Mouse (Mus musculus) MEL (cell line): ENCODE results near the gene Etfa. TPM values are rescaled to one million over a fixed set of nuclear protein-coding genes. Genes with fewer than 3 reads are reported as not detected.

Experiments used
- DNase-seq: peaks from one replicate; pipeline ENCODE4 v3.0.0; 2011; ENCODE audit warnings: low read depth, low spot score
- H3K27ac ChIP-seq: 2 replicates; pipeline ENCODE4 v1.5.1; 2012; ENCODE audit warnings: low read depth, mild to moderate bottlenecking, control low read depth, low read length, moderate library complexity; ENCODE audit not compliant: control insufficient read depth
- H3K27me3 ChIP-seq, 2 experiments: fragments of 150-350 bp in 1 of 2; sonication (generic) in 1 of 2; 2 replicates each; pipeline ENCODE4 v1.6.1; 2012; ENCODE audit warnings: low read length in 2 of 2, mild to moderate bottlenecking in 2 of 2, improper control_type of control experiment in 1 of 2, moderate library complexity in 1 of 2; ENCODE audit not compliant: insufficient read depth in 2 of 2, control insufficient read depth in 1 of 2
- H3K36me3 ChIP-seq, 2 experiments: 2 replicates each; pipeline ENCODE4 v1.6.1; 2012 to 2014; ENCODE audit warnings: low read length in 2 of 2, improper control_type of control experiment in 1 of 2, inconsistent platforms in 1 of 2, mild to moderate bottlenecking in 1 of 2; ENCODE audit not compliant: insufficient read depth in 2 of 2, control insufficient read depth in 1 of 2
- H3K4me1 ChIP-seq, 2 experiments: fragments of 150-350 bp in 1 of 2; sonication (generic) in 1 of 2; 2 replicates each; pipeline ENCODE4 v1.6.1; 2012; ENCODE audit warnings: low read length in 2 of 2, improper control_type of control experiment in 1 of 2, mild to moderate bottlenecking in 1 of 2; ENCODE audit not compliant: insufficient read depth in 2 of 2, control insufficient read depth in 1 of 2
- H3K4me3 ChIP-seq, 2 experiments: fragments of 150-350 bp in 1 of 2; sonication (generic) in 1 of 2; 2 replicates each; pipeline ENCODE4 v1.5.1; 2012; ENCODE audit warnings: low read depth in 2 of 2, low read length in 2 of 2, mild to moderate bottlenecking in 2 of 2, moderate library complexity in 2 of 2, control low read depth in 1 of 2, improper control_type of control experiment in 1 of 2; ENCODE audit not compliant: control insufficient read depth in 1 of 2, insufficient read depth in 1 of 2
- H3K79me2 ChIP-seq: 2 replicates; pipeline ENCODE4 v1.6.1; 2012; ENCODE audit warnings: mild to moderate bottlenecking, low read length, moderate library complexity; ENCODE audit not compliant: control insufficient read depth, poor library complexity, insufficient read depth
- H3K9ac ChIP-seq: 2 replicates; pipeline ENCODE4 v1.6.1; 2012; ENCODE audit warnings: low read depth, mild to moderate bottlenecking, control low read depth, low read length, moderate library complexity; ENCODE audit not compliant: control insufficient read depth, poor library complexity, severe bottlenecking
- H3K9me3 ChIP-seq: fragments of 150-350 bp; sonication (generic); replicated peaks from 2 replicates; pipeline ENCODE4 v1.6.1; 2012; ENCODE audit warnings: mild to moderate bottlenecking, low read length, improper control_type of control experiment, moderate library complexity; ENCODE audit not compliant: insufficient read depth
- BHLHE40 ChIP-seq: IDR thresholded peaks from 2 replicates; pipeline ENCODE4 v1.6.1; 2012; ENCODE audit warnings: low read depth, mild to moderate bottlenecking, inconsistent platforms, low read length, improper control_type of control experiment, borderline replicate concordance
- CTCF ChIP-seq, 3 experiments: IDR thresholded peaks in 2 of 3; conservative IDR thresholded peaks in 1 of 3; 2 replicates each; pipeline ENCODE4 v1.5.1; 2011 to 2012; ENCODE audit warnings: low read length in 3 of 3, low read depth in 2 of 3, mild to moderate bottlenecking in 2 of 3, improper control_type of control experiment in 1 of 3, inconsistent platforms in 1 of 3, mixed read lengths in 1 of 3, moderate library complexity in 1 of 3; ENCODE audit not compliant: control insufficient read depth in 1 of 3, insufficient read depth in 1 of 3, poor library complexity in 1 of 3, severe bottlenecking in 1 of 3
- ELF1 ChIP-seq: IDR thresholded peaks from 2 replicates; pipeline ENCODE4 v1.6.1; 2014; ENCODE audit warnings: low read depth, mild to moderate bottlenecking, inconsistent platforms, low read length, improper control_type of control experiment, moderate library complexity
- EP300 ChIP-seq, 2 experiments: IDR thresholded peaks; 2 replicates each; pipeline ENCODE4 v1.6.1; 2011; ENCODE audit warnings: improper control_type of control experiment in 2 of 2, low read length in 2 of 2, low read depth in 1 of 2, mild to moderate bottlenecking in 1 of 2
- ETS1 ChIP-seq: IDR thresholded peaks from 2 replicates; pipeline ENCODE4 v1.6.1; 2012; ENCODE audit warnings: low read depth, mild to moderate bottlenecking, inconsistent platforms, low read length, improper control_type of control experiment, moderate library complexity
- HCFC1 ChIP-seq: IDR thresholded peaks from 2 replicates; pipeline ENCODE4 v1.6.1; 2012; ENCODE audit warnings: low read depth, mild to moderate bottlenecking, inconsistent platforms, low read length, improper control_type of control experiment, moderate library complexity
- MAFK ChIP-seq: IDR thresholded peaks from 2 replicates; pipeline ENCODE4 v1.6.1; 2011; ENCODE audit warnings: low read depth, mild to moderate bottlenecking, low read length, improper control_type of control experiment, borderline replicate concordance
- MAZ ChIP-seq: IDR thresholded peaks from 2 replicates; pipeline ENCODE4 v1.6.1; 2012; ENCODE audit warnings: low read depth, mild to moderate bottlenecking, inconsistent platforms, low read length, improper control_type of control experiment
- MXI1 ChIP-seq: IDR thresholded peaks from 2 replicates; pipeline ENCODE4 v1.6.1; 2011; ENCODE audit warnings: mild to moderate bottlenecking, low read depth, low read length, improper control_type of control experiment
- NELFE ChIP-seq: IDR thresholded peaks from 2 replicates; pipeline ENCODE4 v1.6.1; 2011; ENCODE audit warnings: low read depth, low read length, improper control_type of control experiment
- NRF1 ChIP-seq: IDR thresholded peaks from 2 replicates; pipeline ENCODE4 v1.6.1; 2014; ENCODE audit warnings: low read depth, mild to moderate bottlenecking, inconsistent platforms, low read length, improper control_type of control experiment, moderate library complexity; ENCODE audit not compliant: poor library complexity, insufficient read depth, severe bottlenecking
- POLR2A ChIP-seq, 2 experiments: IDR thresholded peaks; 2 replicates each; pipeline ENCODE4 v1.6.1; 2011 to 2012; ENCODE audit warnings: low read length in 2 of 2, mild to moderate bottlenecking in 2 of 2, control low read depth in 1 of 2, improper control_type of control experiment in 1 of 2, low read depth in 1 of 2, moderate library complexity in 1 of 2; ENCODE audit not compliant: control insufficient read depth in 1 of 2, insufficient read depth in 1 of 2, poor library complexity in 1 of 2
- POLR2AphosphoS2 ChIP-seq: IDR thresholded peaks from 2 replicates; pipeline ENCODE4 v1.6.1; 2011; ENCODE audit warnings: low read length, improper control_type of control experiment
- POLR2AphosphoS5 ChIP-seq: IDR thresholded peaks from 2 replicates; pipeline ENCODE4 v1.6.1; 2012; ENCODE audit warnings: low read depth, borderline replicate concordance, mild to moderate bottlenecking, inconsistent platforms, low read length, moderate library complexity, mixed read lengths
- RCOR1 ChIP-seq: IDR thresholded peaks from 2 replicates; pipeline ENCODE4 v1.6.1; 2012; ENCODE audit warnings: low read depth, mild to moderate bottlenecking, inconsistent platforms, low read length, improper control_type of control experiment
- TBP ChIP-seq: IDR thresholded peaks from 2 replicates; pipeline ENCODE4 v1.8.0; 2011; ENCODE audit warnings: low read depth, low read length, improper control_type of control experiment
- ZC3H11A ChIP-seq: IDR thresholded peaks from 2 replicates; pipeline ENCODE4 v1.6.1; 2012; ENCODE audit warnings: low read depth, mild to moderate bottlenecking, inconsistent platforms, low read length, improper control_type of control experiment
- ZKSCAN1 ChIP-seq: IDR thresholded peaks from 2 replicates; pipeline ENCODE4 v1.6.1; 2012; ENCODE audit warnings: low read depth, mild to moderate bottlenecking, inconsistent platforms, low read length, improper control_type of control experiment, moderate library complexity
- polyA plus RNA-seq, 2 experiments: library from polyadenylated mRNA; stranded (reverse) in 1 of 2; unstranded in 1 of 2; fragments of >175 nt in 1 of 2; fragments of >200 nt in 1 of 2; gene quantifications; 2 replicates each; pipeline versions ENCODE4 v1.2.1 to v1.2.4; 2012; ENCODE audit warnings: low replicate concordance in 2 of 2, low read depth in 1 of 2; ENCODE audit not compliant: insufficient read length in 2 of 2, insufficient read depth in 1 of 2, missing spikeins in 1 of 2
- total RNA-seq: library from RNA; depleted of rRNA; stranded (reverse); fragments of 300-350 nt; gene quantifications from 2 replicates; pipeline ENCODE4 v1.2.3, GENCODE M21; 2012

The Etfa gene
- total and polyA plus RNA-seq, 3 experiments = 37.5 to 126 TPM; not detected in 1

GRCm38 (mm10) chr9:55511521-55511993, 486 bp downstream of the Etfa start:
- H3K27me3 ChIP-seq = no peaks in the 10 kb centered on the region; a peak in 1 of 4 replicates
- peaks cover 11% of the 10 kb centered on the region for H3K79me2 ChIP-seq
- peak; percentile 69 for DNase-seq
- TF ChIP-seq HCFC1 = peak; percentile 11; the same call in 1 of the 2 replicates
- no peak for TF ChIP-seq MXI1
- 0 out of 2 replicates have a peak, but pooled peaks have one; percentile 2 for TF ChIP-seq NELFE
- TF ChIP-seq ETS1 = no peak
- TF ChIP-seq ELF1 = 0 out of 2 replicates have a peak, but pooled peaks have one; percentile 20
- H3K27ac ChIP-seq = peak overlapping the region; percentile 58
- peak overlapping the region; percentile 79 to 82 for H3K4me3 ChIP-seq
- no peaks in the 10 kb centered on the region for H3K9me3 ChIP-seq
- H3K4me1 ChIP-seq = peaks cover 0 to 8% of the 10 kb centered on the region in 2 experiments; a peak in 1 of 4 replicates
- H3K36me3 ChIP-seq = peaks cover 0 to 8% of the 10 kb centered on the region in 2 experiments; a peak in 2 of 4 replicates
- peak overlapping the region; percentile 90 for H3K9ac ChIP-seq

DNA sequence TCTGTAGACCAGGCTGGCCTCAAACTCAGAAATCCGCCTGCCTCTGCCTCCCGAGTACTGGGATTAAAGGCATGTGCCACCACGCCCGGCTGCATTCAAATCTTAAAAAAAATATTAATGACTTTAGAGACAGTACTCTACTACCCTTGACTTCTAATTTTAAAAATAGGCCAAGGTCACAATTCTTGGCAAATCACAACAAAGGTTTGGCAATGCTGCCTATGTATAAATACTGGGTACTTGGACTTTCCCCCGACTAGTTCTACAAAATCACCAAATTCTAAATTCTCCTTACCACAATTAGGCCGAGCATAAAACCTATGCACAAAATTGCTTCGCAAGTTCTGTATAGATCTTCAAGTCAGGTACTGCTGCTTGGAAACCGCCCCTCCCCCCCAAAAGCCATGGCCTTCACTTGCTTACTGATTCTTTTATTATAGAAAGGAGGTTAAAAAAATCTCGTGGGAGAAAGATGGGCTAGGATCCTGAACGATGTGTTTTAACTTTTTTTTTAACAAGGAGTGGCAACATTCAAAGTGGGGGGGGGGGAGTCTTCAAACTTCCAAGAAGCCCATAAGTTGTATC, 1.3 kb downstream of the Etfa start:
- TF ChIP-seq POLR2A (IDR thresholded peaks at IDR 0.05; ENCODE audit: control insufficient read depth in 1 of 2, insufficient read depth in 1 of 2, low read depth in 1 of 2, low read length in 2 of 2, poor library complexity in 1 of 2) (no peak), ZC3H11A (no peak), HCFC1 (no peak)
- peaks cover 0 to 8% of the 10 kb centered on the region in 2 experiments; a peak in 2 of 4 replicates for H3K36me3 ChIP-seq
- H3K4me3 ChIP-seq = peak overlapping the region in 1 of 2 experiments; percentile 82; a peak in 3 of 4 replicates
- H3K27me3 ChIP-seq = no peaks in the 10 kb centered on the region; a peak in 1 of 4 replicates
- no peak for DNase-seq
- H3K27ac ChIP-seq = no peak overlapping the region
- H3K9ac ChIP-seq = peak overlapping the region; percentile 90
- H3K4me1 ChIP-seq = peaks cover 0 to 8% of the 10 kb centered on the region in 2 experiments; a peak in 1 of 4 replicates
- H3K79me2 ChIP-seq = peaks cover 11% of the 10 kb centered on the region
- H3K9me3 ChIP-seq = no peaks in the 10 kb centered on the region

DNA sequence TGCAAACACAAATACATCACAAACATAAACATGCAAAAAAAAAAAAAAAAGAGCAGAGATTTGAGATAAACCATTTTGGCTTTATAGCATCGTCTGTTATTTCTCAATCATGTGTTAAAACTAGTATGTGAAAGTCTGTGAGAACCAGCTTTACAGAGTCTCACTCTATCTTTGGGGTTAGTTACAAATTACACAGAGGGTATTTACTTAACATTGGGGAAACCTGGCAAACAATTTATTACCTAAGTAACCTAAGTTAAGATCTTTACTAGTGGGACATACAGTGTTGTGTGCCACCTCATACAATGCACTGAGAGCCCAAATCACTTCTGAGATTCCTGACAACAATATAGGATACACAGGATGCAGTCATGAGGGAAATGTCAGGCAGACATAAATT, 2.3 kb downstream of the Etfa start:
- no peaks in the 10 kb centered on the region; a peak in 1 of 4 replicates for H3K27me3 ChIP-seq
- H3K4me3 ChIP-seq = no peak overlapping the region
- H3K36me3 ChIP-seq = peaks cover 0 to 8% of the 10 kb centered on the region in 2 experiments; a peak in 2 of 4 replicates
- TF ChIP-seq ZC3H11A (no peak), POLR2AphosphoS5 (no peak), POLR2AphosphoS2 (no peak), ZKSCAN1 (no peak), TBP (no peak), EP300 (IDR thresholded peaks at IDR 0.05; ENCODE audit: low read depth in 1 of 2, low read length in 2 of 2) (no peak), RCOR1 (no peak), NRF1 (no peak), MAZ (no peak), ETS1 (no peak), MAFK (no peak), CTCF (IDR thresholded peaks at IDR 0.05 in 2 of 3, conservative IDR thresholded peaks at IDR 0.05 in 1 of 3; ENCODE audit: control insufficient read depth in 1 of 3, insufficient read depth in 1 of 3, low read depth in 2 of 3, low read length in 3 of 3, poor library complexity in 1 of 3, severe bottlenecking in 1 of 3) (no peak), BHLHE40 (no peak)
- H3K27ac ChIP-seq = no peak overlapping the region
- H3K4me1 ChIP-seq = peaks cover 0 to 8% of the 10 kb centered on the region in 2 experiments; a peak in 1 of 4 replicates
- no peak overlapping the region for H3K9ac ChIP-seq
- H3K9me3 ChIP-seq = no peaks in the 10 kb centered on the region
- DNase-seq = no peak
- peaks cover 14% of the 10 kb centered on the region for H3K79me2 ChIP-seq
